Mouse (Mus musculus): ENCODE data around the gene B4galt4.
"Not testable (repeated sequence)": the region's sequence is repeated elsewhere in the genome, so short reads cannot be mapped to it uniquely, and the experiment has no call there.

Gene B4galt4

DNA sequence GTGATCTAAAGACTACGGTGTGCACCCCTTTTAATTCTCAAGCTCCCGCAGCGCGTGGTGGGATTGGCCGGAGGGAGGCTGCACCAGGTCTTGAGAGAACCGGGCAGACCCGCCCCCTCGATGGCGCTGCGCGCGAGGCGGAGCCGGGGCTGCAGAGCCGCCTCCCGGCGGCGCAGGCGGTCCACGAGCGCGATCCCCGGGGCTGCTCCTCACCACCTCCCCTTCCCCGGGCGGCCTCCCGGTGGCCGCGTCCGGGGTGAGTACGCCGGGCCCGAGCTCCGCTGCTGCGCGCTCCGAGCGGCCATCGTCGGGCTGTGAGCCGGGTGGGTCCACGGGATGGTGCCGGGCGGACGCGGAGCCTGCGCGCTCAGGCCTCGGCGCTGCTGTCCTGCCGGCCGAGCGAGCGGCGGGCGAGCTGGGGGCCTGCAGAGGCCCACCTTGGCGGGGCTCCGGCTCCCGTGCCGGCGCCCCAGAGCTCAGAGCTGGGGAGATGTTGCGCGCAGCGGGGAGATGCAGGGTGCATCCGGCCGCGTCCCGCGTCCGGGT lies at the start of gene B4galt4:
Gene B4galt4, plus strand, starts transcription at position 152 of the 546 bp plus-strand sequence.
- peak; percentile 86 to 90 for DNase-seq

DNA sequence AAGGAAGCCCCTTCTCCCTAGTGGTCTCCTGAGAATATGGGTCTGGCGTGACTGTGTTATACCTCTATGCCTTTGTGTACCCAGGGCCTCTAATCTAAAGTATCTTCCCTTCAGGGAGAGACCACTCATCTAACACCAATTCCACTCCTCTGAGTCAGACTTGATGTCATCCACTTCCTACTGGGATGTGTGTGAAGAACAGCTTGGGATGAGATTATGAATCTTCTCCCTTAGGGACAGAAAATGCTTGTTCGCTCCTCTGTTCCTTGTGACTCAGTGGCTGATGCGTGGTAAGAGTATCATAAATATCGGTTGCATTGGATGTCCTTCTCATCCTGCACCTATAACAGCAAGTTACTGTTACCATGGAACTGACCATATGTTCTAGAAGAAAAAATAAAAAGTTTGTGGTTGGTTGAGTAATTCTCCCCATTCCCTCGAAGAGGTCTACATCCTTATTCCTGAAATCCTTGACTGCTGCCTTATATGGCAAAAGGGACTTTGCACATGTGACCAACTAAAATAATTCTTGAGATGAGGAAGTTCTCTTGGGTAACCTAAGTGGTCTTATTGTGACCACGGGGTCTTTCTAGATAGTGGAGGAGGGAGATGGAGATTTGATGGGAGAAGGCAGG lies 47.0 kb upstream of the B4galt4 start:
- no peak for DNase-seq

DNA sequence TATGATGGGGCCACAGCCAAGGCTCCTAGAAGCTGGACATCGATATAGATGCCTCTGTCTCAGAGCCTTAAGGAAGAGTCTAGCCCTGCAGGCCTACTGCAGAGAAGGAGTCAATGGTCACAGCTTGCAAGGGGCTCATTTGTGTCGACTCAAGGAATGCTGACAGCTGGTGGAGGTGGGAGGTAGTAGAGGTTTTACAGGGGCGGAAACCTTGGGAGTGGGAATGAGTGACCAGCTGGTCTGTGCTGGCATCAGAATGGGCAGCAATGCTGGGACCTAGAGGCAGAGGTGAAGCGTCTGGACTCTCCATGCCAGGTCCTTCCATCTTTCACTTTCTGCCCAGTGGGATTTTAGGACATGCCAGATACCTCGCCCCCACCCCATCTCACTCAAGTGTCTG lies 46.5 kb upstream of the B4galt4 start:
- no peak for DNase-seq

DNA sequence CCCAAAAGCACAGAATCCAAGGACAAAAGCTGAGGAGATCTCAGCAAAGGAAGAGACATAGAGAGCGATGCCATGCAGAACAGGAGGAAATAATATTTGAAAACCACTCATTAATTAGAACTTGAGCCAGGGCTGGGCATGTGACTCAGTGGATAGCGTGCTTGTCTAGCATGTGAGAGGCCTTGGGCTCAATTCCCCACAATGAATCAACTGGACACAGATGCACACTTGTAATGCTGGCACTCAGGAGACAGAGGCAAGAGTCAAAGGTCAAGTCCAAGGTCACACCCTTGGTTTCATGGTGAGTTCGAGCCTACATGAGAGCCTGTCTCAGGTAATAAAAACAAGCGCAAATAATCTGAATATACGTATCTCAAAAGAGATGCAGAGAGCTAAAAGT lies 44.5 kb upstream of the B4galt4 start:
- DNase-seq: no peak

DNA sequence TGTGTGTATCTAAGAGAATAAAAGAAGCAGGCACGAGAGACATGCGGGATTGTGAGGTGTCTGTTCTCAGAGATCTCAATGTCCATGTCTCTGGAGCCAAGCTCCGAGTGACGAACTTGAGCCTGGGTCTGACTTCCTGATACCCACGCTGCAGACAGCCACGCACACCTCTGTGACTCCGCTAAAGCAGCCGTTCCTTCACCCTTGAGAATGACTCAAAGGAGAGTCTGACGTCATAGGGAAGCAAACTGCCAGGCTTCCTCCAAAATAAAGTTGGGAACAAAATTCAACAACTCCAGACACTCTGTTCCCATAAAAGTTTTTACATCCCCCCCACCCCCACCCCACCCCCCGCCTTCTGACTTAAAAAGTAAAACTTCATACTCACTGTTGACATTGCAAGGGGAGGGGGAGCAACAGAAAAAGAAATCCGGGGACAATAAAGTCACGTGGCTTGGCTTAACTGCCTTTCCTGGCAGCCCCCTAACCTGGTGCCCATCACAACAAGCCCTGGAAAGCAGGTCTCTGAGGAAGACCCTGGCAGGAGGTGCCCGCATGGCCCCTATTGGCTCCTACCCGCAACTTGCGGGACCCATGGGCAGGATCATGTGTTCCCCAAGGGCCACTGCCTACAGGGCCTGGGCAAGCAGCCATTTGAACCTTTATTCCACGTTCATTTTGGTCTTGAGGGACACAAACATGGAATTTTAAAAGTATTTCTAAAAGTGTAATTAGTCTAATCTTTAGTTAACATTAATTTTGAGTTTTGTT lies 41.5 kb upstream of the B4galt4 start:
- no peak for DNase-seq

DNA sequence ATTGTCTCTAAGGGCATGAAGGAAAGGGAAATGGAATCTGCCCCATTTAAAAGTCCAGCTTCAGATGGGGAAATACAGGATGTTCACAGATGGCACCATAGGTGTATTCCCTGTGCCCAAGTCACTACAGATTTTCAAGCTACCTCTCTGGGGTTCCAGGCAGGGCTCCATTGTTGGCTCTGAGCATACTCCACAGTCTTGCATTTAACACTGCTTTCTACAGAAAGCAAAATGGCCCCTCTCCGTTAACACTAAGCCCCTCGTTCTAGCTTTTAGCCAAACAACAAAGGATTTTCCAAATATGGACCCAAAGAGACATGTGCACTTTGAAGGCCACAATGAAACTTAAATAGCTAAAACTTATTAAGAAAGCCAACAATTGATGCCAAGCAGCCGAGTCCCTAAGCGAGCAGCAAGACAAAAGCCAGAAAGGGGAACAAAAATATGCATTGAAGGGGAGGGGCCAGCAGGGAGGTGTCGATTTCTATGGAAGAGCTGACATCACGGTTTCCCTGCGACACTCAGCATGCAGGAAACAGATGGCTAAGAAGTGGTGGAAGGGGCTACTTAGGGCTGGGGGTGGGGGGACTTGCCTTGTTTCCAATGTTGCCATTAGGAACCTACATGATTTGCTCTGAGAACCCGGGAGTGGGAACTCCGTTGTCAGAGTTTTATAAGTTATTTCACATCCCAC lies 40.4 kb upstream of the B4galt4 start:
- DNase-seq: no peak

DNA sequence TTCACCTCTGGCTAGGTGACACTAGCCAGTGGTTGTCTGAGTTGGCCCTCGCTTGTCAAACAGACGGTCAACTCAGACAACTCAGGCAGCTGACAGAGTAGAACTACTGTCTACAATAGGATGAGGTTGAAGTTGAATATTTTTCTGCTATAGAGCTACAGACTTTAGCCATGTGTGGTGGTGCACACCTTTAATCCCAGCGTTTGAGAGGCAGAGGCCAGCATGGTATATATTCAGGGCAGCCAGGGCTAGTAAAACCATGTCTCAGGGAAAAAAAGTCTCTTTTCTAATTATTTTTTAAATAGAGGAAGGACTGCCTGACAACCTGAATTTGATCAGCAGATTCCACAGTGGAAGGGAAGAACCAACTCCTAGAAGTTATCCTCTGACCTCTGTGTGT lies 39.7 kb upstream of the B4galt4 start:
- no peak for DNase-seq

DNA sequence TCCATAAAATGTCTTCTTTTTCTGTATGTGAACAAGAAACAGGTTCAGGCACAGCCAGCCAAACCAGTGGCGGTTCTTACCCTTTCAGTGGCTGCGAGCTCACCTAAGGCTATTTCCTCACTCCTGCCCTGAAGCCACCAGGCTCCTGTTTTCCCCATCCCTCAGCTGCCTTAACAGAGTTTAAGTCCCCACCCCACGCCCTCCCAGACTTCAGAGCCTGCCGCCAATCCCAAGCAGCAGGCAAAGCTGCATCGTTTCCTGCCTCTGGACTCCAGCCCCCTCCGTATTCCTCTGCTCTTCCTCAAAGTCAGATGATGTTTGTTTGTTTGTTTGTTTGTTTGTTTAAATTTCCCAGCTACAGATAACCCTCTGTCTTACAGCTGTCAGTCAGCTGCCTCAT lies 38.6 kb upstream of the B4galt4 start:
- no peak for DNase-seq

DNA sequence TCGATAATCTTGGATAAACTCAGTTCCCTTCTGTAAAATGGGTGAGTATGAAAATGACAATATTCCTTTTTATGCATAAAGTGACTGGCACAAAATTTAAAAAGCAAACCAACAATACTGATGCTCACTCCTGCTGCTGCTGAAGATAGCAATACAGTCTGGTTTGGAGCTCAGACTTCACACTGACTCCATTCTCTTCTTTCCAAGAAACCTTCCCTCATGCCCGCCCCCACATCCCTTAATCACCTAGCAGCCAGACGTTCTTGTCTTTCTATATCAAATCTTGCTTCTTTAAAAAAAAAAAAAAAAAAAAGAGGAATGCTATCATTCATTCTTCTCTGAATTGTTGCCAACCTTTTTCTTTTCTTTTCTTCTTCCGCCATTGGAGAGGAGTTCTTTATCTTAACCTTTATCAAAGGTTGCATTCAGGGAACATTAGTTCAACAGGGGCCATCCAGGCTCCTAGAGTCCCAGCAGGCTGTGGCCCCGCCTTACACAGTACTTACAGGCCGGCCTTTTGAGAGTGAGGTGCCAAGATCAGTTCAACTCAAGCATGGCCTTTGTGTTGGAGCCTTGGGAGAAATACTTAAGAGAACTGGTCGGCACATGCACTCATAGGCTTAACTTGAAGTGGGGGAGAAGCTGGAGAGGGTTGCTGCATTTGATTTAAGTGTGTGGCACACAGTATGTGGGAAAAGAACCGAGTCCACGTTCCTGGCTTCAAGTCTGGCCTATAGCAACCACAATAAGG lies 36.4 kb upstream of the B4galt4 start:
- DNase-seq: no peak

DNA sequence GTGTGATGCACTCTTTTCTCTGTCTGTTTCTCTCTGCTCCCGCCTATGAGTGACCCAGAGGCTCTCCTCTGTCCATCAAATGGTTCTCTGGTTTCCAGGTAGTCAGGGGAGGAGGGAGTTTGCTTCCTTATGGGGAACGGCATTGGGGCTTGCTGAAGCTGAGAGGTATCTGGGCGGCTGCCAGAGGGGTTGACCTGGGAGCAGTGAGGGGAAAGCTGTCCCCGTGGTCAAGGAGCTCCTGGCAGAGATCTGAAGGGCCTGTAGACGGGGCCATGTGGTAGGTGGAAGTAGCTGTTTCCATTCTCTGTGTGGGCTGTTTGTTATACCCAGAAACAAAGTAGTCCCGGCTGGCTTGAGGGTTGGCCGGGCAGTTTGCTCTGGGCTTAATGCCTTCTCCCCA lies 35.3 kb upstream of the B4galt4 start:
- no peak for DNase-seq

DNA sequence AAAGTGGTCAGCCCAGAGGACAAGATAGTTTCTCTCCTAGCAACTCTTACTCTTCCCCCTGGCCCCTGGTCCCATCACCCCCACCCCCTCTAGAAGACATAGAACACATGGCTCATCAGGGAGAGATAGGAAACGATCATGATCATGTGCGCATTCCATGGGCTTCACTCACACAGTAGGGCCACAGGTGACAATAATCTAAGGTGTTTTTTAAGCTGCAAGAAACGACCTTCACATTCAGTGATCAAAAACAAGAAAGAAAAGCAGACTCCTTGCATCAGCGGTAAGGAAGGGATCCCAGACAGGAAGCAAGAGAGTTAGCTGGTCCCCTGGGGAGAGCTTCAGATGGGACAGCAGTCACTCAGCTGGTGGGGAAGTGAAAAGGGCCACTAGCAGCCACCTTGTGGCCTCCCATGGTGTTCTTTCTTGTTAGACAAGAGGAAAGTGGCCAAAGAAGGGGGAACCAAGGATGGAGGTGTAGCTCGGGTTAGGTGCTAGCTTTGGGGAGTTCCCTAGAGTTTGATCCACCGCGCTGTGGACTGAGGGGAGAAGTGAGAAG lies 33.0 kb upstream of the B4galt4 start:
- no peak for DNase-seq

DNA sequence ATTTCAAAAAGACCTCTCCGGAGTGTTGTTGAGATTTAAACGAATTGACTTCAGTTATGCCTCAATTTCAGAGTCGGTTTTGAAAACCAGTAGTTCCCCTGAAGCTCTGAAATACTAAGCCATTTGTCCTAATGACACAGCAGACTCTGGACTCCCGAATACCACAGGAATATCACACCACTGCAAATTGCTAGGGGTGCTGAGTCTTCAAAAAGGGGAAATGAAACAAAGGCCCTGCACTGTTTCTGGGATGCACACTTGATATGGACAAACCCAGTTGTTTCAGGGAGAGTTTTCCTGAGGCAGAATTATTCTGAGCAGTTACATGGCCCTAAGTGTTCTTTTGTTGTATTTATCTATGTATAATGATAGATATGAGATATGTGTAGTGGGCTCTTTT lies 30.8 kb upstream of the B4galt4 start:
- no peak for DNase-seq

DNA sequence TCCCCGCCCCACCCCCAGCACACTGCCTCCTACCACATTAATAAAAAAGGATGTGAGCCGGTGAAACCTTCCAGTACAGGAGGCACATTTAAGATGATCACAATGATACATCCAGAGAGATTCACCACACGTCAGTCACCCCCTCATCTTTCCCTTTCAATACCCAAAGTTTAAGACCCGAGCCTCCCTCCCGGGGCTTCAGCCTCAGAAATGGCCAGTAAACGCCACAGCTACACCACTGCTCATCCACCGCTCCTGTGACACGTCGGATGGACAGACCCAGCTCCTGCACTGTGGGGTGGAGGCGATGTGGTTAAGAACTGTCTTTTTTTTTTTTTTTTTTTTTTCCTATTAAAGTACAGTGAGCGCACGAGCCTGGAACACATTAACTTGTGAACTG lies 30.0 kb upstream of the B4galt4 start:
- DNase-seq: peak in 1 of 2 experiments; percentile 48

DNA sequence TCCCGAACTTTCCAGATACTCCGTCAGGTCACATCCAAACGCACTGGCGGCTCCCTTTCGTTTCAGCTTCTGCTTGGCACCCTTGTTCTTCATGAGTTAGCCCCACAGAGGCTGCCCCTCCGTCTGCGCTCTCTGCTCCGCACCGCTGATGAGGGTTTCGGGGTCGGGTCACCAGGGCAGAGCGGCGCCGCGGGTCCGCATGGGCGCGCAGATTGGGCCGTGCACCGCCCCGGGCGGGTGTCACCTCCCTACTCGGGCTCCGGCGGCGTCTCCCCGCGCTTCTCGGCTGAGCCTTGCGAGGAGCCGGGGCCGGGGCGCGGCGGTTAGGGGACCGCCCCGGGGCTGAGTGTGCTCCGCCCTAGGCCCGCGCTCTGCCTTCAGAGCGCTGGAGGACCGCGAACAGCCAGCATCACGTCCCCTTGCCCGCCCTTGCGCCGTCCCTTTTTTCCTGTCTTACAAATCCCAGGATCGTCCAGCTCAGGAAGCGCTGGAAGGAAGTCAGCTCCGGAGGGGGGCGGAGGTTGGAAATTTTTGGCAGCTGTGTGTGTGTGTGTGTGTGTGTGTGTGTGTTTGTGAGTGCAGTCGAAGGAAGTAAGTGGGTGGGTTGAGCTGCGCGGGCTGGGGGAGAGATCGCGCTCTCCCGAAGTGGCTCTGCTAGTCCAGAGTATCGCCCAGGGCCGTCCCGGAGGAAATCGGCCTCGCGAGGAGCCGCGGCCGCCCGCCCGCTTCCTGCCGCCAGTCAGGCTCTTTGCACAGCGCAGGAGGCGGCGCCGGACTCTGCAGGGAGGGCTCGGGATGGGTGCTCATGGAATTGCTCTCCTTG lies 29.3 kb upstream of the B4galt4 start, which contains the start of gene Arhgap31:
Gene Arhgap31, minus strand, starts transcription at position 694 of the 823 bp plus-strand sequence.
- peak; percentile 86 to 91 for DNase-seq

DNA sequence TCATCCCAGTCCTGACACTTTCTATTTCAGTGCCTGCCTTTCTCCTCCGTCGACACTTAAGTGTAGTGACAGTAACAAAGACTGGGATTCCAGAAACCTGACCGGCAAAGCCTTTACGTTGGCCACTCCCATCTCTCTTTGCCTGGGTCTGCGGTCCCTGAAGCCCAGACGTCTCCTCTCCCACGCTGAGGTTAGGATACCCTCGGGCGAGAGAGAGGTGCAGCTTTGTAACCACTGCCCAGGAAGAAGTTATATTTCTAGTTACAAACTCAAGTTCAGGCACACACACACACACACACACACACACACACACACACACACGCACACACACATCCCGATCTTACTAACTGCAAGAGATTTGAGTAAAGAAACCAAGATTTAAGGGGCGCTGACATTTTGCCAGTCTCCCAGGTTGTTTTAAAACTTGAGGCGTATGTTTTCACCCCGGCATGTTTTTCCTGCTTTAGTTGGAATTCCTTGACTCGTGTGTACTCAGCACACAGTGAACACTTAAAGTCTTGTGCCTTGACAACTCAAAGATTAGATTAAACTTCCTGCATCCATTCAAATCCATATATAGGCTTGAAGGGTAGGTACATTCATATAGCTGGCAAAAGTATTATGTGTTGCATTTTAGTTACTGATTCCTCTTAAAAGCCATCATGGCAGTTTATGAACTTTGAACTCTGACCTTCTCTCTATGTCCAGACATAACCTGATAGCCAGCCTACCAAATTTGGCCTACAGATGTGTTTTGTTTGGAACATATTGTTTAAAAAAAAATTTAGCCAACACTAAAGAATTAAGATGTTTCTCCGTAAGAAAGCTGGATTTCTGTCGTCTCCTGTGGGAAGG lies 28.4 kb upstream of the B4galt4 start:
- no peak for DNase-seq

DNA sequence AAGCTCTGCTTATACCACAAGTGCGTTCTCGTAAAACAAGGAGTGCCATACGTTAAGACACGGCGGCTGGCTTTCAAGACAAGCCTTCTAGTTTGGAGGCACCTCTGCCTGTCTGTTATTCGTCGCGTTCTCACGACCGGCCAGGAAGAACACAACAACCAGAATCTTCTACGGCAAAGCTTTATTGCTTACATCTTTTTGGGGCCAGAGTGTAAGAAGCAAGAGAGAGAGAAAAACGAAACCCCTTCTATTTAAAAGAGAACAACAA lies 27.9 kb upstream of the B4galt4 start:
- DNase-seq: not testable (repeated sequence)

DNA sequence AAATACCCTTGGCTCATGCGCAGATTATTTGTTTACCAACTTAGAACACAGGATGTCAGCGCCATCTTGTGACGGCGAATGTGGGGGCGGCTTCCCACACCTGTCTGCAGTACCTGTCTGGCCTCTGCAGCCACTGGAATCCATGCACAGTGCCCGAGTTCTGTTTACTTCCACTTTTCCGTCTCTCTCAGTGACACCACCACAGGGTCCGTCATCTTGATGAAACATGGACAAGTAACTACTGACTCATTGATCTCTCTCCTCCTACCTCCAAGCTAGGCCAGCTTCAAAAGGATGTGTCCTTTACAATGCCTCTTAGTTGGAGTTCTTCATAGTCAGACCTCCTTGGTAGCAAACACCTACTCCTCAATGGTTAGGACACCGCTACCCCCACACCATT lies 20.7 kb upstream of the B4galt4 start:
- DNase-seq: no peak

DNA sequence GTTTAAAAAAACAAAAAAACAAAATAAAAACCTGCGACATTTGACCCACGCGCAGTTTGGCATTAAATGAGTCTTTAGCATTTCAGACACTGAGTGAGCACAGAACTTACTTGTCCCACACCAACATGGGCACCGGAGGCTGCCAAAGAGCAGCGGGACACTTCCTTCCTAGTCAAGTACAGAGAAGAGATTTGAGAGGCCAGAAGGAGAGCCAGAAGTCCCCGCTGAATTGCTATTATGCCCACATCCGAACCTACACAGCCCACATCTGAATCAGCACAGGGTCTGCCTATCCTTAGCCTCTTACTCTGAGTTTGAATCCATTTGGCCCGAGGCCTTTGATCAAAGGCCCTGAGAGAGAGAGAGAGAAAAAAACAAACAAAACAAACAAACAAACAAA lies 17.8 kb upstream of the B4galt4 start:
- DNase-seq: peak in 1 of 2 experiments; percentile 30

DNA sequence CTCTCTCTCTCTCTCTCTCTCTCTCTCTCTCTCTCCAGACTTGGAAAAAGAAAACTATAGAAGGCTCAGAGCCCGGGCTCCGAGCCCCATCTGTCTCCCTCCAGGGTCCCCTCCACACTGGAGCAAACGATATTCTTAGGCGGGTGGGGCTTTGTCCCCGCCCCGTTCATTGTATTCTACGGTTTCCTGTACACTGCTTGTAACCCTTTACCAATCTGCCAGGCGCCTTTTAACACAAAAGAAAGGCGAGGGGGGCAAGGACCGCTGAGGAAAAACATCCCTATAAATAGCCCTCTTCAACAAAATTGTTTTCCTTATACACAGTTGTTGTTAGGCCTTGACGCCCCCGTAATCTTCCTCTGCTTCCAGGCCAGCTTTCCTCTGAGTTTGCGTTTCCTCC lies 17.1 kb upstream of the B4galt4 start:
- peak in 1 of 2 experiments; percentile 49 for DNase-seq

DNA sequence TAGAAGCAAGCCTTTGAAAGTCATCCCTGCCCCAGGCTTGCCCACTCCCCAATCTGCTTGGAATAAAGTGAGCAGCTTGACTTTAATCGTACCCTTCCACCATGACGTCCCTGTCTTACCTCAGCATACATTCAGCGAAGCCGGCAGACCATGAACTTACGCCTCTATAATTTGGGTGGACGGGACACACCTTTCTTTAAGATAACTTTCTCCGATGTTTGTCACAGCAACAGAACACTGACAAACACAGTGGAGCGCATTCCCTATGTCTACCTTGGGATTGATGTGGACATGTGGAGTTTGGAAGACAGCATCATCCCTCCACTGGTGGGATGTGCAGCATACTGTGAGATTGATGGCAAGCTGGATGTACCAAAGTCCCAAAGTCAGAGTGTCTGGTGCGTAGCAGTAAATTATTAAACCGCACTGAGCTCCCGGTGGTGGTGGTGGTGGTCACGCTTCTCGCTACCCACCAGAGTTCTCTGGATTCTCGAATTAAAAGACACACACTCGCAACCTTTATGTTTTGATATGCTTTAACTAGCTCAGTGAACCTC lies 13.4 kb upstream of the B4galt4 start:
- DNase-seq: peak in 1 of 2 experiments; percentile 23

Measured in kidney, postnatal 4 days (tissue).